Mouse (Mus musculus) bone marrow, adult 2 months (tissue): ENCODE measurements at regions not wholly inside any gene's neighbourhood (a gene's known extent, or its start where the extent isn't known, plus 50 kb on each side); places are given as distances from the start of the nearest gene placed in this dataset.

Experiments used
- CTCF ChIP-seq: fragments of 200-500 bp; IDR thresholded peaks from 2 replicates; pipeline ENCODE4 v1.5.1; 2011; ENCODE audit warnings: low read length, control low read depth; ENCODE audit not compliant: control insufficient read depth, insufficient read depth
- POLR2A ChIP-seq: fragments of 200-500 bp; IDR thresholded peaks from 2 replicates; pipeline ENCODE4 v1.6.1; 2011; ENCODE audit warnings: low read depth, mild to moderate bottlenecking, control low read depth, low read length, borderline replicate concordance; ENCODE audit not compliant: control insufficient read depth

GRCm38 (mm10) chr17:16667606-16668005 lies 396.3 kb upstream of the Zfp960 start:
- TF ChIP-seq POLR2A: no peak
- TF ChIP-seq CTCF: no peak
